Mouse (Mus musculus) cerebral cortex, adult 2 months (tissue): ENCODE results near the gene Scgb1b12.

Source experiments
- WGBS: fragments of 180-500 bp; shearing (Covaris S2); methylation state at CpG from one replicate; pipeline ENCODE4 v1.1.7; 2018; 5-methylcytosine and 5-hydroxymethylcytosine counted together

Scgb1b12 gene

GRCm38 (mm10) chr7:32333882-32334281, at the start of gene Scgb1b12:
Scgb1b12 (plus strand) TSS chr7:32334182.
- 78% methylated on average over 2 of the region's 3 CpGs for WGBS

DNA sequence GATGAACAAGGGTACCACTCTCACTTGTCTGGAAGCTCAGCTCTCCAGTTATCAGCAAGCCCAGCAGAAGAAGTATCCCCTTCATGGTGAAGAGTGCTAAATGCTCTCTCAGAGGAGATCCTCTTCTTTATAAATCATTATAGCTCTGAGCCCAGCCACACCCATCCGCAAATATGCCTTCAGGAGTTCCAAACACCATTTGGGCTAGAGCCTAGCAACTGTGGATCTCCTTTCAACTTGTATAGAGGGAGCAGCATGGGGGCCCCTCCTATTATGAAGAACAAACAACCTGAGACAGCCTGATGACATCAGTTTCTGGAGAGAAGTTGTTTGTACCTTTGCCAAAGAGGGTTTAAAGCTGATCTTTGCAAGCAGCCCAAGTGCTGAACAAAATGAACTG, 6.8 kb upstream of the Scgb1b12 start, which contains the start of gene Scgb2b12:
Scgb2b12 (minus strand) TSS at position 101 of the 400 bp plus-strand sequence.
- 69% methylated on average over 1 of the region's 1 CpGs for WGBS
